Mouse (Mus musculus): ENCODE results near the gene Cbr1. TPM values are rescaled to one million over a fixed set of nuclear protein-coding genes. Genes with fewer than 3 reads are reported as not detected.

The Cbr1 gene
- 56.2 and 60.9 TPM in 2 replicates for polyA plus RNA-seq (2014; fragmentation: Nextera tagmentation; extraction: Ambion mirVana)

DNA sequence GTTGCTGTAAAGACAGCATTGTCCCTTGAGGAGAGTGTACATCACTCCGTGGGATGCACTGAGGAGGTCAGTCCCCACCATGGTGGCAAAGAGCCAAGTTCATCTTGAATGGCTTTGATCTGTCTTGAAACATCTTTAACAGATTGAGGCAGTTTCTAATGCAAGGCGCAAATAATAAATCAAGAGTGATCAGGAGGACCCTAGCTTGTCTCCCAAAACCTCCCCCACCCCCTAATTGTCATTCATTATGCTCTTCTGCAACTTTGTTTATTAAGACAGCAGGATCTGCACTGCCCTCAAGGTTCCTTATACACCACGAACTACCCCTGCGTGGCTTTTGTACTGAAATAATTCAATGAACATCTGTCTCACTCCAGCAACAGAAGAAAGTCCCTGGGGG, at the start of gene Cbr1:
Cbr1 (plus strand) TSS at position 301 of the 400 bp plus-strand sequence.
- 74% methylated on average over 4 of the region's 4 CpGs for WGBS
- Histone ChIP-seq H3K4me2 (ENCODE audit: low read length) (peak within 1 kb of the TSS; percentile 84), H3K27me3 (ENCODE audit: control insufficient read depth, insufficient read depth, low read length) (no peaks in the 10 kb centered on the region), H3K36me3 (ENCODE audit: control insufficient read depth, insufficient read depth, low read length) (0 out of 2 replicates have a peak, but pooled peaks cover 5% of the 10 kb centered on the region), H3K9me3 (ENCODE audit: control insufficient read depth, low read length) (no peaks in the 10 kb centered on the region), H3K4me1 (ENCODE audit: control insufficient read depth in 2 of 2, insufficient read depth in 2 of 2, low read length in 2 of 2) (peaks cover 6 to 10% of the 10 kb centered on the region in 2 experiments), H3K27ac (replicated peaks in 1 of 2; ENCODE audit: control insufficient read depth in 1 of 2, insufficient read depth in 1 of 2, low read depth in 2 of 2, low read length in 2 of 2) (no peak within 1 kb of the TSS), H3K9ac (ENCODE audit: low read length) (peak within 1 kb of the TSS; percentile 77; the same call in 1 of the 2 replicates), H3K4me3 (ENCODE audit: control insufficient read depth in 1 of 2, insufficient read depth in 1 of 2, low read depth in 1 of 2, low read length in 2 of 2) (peak within 1 kb of the TSS; percentile 64 to 73)
- ATAC-seq (ENCODE audit: insufficient number of reproducible peaks, insufficient read depth, low FRiP score, low read depth), result no peak

DNA sequence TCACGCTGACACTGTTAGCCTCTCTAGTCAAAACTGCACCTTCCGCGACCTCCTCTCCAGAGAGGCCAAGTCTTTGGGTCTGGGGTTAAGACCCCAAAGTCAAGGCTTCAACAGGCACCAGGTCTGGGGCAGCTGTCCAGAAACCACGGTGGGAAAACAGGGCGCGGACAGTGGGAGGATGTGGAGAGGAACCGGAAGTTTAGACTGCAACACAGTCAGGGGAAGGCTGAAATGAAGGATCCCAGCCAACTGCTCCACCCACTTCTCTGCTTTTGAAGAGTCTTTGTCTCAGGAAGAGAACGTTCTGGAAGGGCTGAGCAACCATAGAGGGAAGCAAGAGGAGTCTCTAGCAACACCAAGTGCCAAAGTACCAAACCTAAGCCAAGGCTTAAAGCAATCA, 48.0 kb upstream of the Cbr1 start:
- Histone ChIP-seq H3K9me3 (ENCODE audit: control insufficient read depth, low read length) (peaks cover 4% of the 10 kb centered on the region; the same call in 1 of the 2 replicates), H3K4me2 (ENCODE audit: low read length) (no peak overlapping the region), H3K9ac (ENCODE audit: low read length) (no peak overlapping the region), H3K36me3 (ENCODE audit: control insufficient read depth, insufficient read depth, low read length) (no peaks in the 10 kb centered on the region), H3K27ac (replicated peaks in 1 of 2; ENCODE audit: control insufficient read depth in 1 of 2, insufficient read depth in 1 of 2, low read depth in 2 of 2, low read length in 2 of 2) (no peak overlapping the region), H3K4me1 (ENCODE audit: control insufficient read depth in 2 of 2, insufficient read depth in 2 of 2, low read length in 2 of 2) (peaks cover 0 to 2% of the 10 kb centered on the region in 2 experiments; a peak in 1 of 4 replicates), H3K4me3 (ENCODE audit: control insufficient read depth in 1 of 2, insufficient read depth in 1 of 2, low read depth in 1 of 2, low read length in 2 of 2) (no peak overlapping the region), H3K27me3 (ENCODE audit: control insufficient read depth, insufficient read depth, low read length) (no peaks in the 10 kb centered on the region)
- no peak for ATAC-seq (ENCODE audit: insufficient number of reproducible peaks, insufficient read depth, low FRiP score, low read depth)
- 59% methylated on average over 8 of the region's 8 CpGs for WGBS

- no peak for ATAC-seq (ENCODE audit: insufficient number of reproducible peaks, insufficient read depth, low FRiP score, low read depth)
- Histone ChIP-seq H3K4me3 (ENCODE audit: control insufficient read depth in 1 of 2, insufficient read depth in 1 of 2, low read depth in 1 of 2, low read length in 2 of 2) (no peak overlapping the region), H3K36me3 (ENCODE audit: control insufficient read depth, insufficient read depth, low read length) (no peaks in the 10 kb centered on the region), H3K9me3 (ENCODE audit: control insufficient read depth, low read length) (peaks cover 4% of the 10 kb centered on the region; the same call in 1 of the 2 replicates), H3K4me1 (ENCODE audit: control insufficient read depth in 2 of 2, insufficient read depth in 2 of 2, low read length in 2 of 2) (peaks cover 0 to 2% of the 10 kb centered on the region in 2 experiments; a peak in 1 of 4 replicates), H3K27me3 (ENCODE audit: control insufficient read depth, insufficient read depth, low read length) (no peaks in the 10 kb centered on the region), H3K27ac (replicated peaks in 1 of 2; ENCODE audit: control insufficient read depth in 1 of 2, insufficient read depth in 1 of 2, low read depth in 2 of 2, low read length in 2 of 2) (no peak overlapping the region), H3K9ac (ENCODE audit: low read length) (no peak overlapping the region), H3K4me2 (ENCODE audit: low read length) (peak overlapping the region; percentile 25)
- WGBS, result 28% methylated on average over 12 of the region's 12 CpGs
These were observed 47.2 kb upstream of the Cbr1 start for GRCm38 (mm10) chr16:93558499-93558898.

- 87% methylated on average over 6 of the region's 6 CpGs for WGBS
- Histone ChIP-seq H3K9me3 (ENCODE audit: control insufficient read depth, low read length) (no peaks in the 10 kb centered on the region), H3K4me2 (ENCODE audit: low read length) (no peak overlapping the region), H3K27ac (replicated peaks in 1 of 2; ENCODE audit: control insufficient read depth in 1 of 2, insufficient read depth in 1 of 2, low read depth in 2 of 2, low read length in 2 of 2) (no peak overlapping the region), H3K9ac (ENCODE audit: low read length) (no peak overlapping the region), H3K4me3 (ENCODE audit: control insufficient read depth in 1 of 2, insufficient read depth in 1 of 2, low read depth in 1 of 2, low read length in 2 of 2) (no peak overlapping the region), H3K27me3 (ENCODE audit: control insufficient read depth, insufficient read depth, low read length) (no peaks in the 10 kb centered on the region), H3K4me1 (ENCODE audit: control insufficient read depth in 2 of 2, insufficient read depth in 2 of 2, low read length in 2 of 2) (peaks cover 0 to 3% of the 10 kb centered on the region in 2 experiments; a peak in 1 of 4 replicates), H3K36me3 (ENCODE audit: control insufficient read depth, insufficient read depth, low read length) (no peaks in the 10 kb centered on the region)
- no peak for ATAC-seq (ENCODE audit: insufficient number of reproducible peaks, insufficient read depth, low FRiP score, low read depth)
These were observed 33.3 kb upstream of the Cbr1 start for GRCm38 (mm10) chr16:93572383-93572782.

DNA sequence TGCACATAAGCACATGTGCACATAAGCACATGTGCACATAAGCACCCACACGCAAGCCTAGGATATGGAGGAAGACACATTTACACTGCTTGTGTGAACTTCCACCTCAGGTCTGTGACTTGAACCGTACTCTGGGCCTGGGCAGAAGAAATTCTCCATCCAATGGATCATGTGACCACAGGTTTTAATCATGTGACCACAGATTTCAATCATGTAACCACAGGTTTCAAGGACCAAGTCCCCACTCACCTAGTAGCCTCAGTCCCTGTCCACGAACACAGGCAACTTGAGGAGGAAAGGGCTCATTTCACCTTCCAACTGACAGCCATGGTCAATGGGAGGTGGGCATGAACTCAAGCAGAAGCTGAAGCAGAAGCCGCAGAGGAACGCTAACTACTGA, 32.2 kb upstream of the Cbr1 start:
- no peak overlapping the region for H3K4me2 ChIP-seq (ENCODE audit: low read length)
- H3K27ac ChIP-seq (replicated peaks in 1 of 2; ENCODE audit: control insufficient read depth in 1 of 2, insufficient read depth in 1 of 2, low read depth in 2 of 2, low read length in 2 of 2), result no peak overlapping the region
- WGBS, result 89% methylated on average over 5 of the region's 5 CpGs
- H3K36me3 ChIP-seq (ENCODE audit: control insufficient read depth, insufficient read depth, low read length), result no peaks in the 10 kb centered on the region
- ATAC-seq (ENCODE audit: insufficient number of reproducible peaks, insufficient read depth, low FRiP score, low read depth), result no peak
- no peak overlapping the region for H3K4me3 ChIP-seq (ENCODE audit: control insufficient read depth in 1 of 2, insufficient read depth in 1 of 2, low read depth in 1 of 2, low read length in 2 of 2)
- H3K4me1 ChIP-seq (ENCODE audit: control insufficient read depth in 2 of 2, insufficient read depth in 2 of 2, low read length in 2 of 2), result peaks cover 0 to 3% of the 10 kb centered on the region in 2 experiments; a peak in 1 of 4 replicates
- H3K9me3 ChIP-seq (ENCODE audit: control insufficient read depth, low read length), result no peaks in the 10 kb centered on the region
- H3K27me3 ChIP-seq (ENCODE audit: control insufficient read depth, insufficient read depth, low read length), result no peaks in the 10 kb centered on the region
- H3K9ac ChIP-seq (ENCODE audit: low read length), result no peak overlapping the region

DNA sequence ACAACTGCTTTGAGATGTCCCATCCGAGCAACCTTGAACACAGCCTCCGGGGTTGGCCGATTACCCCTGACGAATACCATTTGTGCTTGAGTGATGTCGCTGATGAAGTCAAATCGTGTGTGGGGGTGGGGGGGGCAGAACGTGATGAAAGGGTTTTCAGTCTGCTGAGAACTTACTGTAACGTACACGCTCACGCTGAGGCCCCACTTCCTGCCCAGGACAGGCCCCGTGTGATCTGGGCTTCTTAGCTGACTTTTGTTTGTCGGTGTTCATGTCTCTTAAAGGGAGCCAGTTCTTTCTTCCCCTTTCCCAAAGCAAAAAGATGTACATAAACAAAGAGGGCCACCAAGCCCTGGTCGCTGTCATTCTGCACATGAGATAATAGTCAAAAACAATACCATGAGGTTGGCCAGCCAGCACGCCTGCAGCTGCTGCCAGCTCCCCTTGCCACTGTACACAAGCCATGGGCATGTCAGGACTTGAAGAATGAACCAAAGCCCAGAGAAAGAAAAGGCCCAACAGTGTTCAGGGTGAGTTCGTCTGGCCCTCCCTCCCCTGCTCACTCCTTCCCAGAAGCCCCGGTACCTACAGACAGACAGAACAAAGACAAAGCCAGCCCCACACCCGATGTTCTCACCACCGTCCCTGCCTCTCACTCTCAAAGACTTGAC, 31.0 kb upstream of the Cbr1 start:
- no peak; the same call in 1 of the 2 replicates for ATAC-seq (ENCODE audit: insufficient number of reproducible peaks, insufficient read depth, low FRiP score, low read depth)
- WGBS, result 45% methylated on average over 18 of the region's 18 CpGs

GRCm38 (mm10) chr16:93575574-93575973, 30.1 kb upstream of the Cbr1 start:
- 79% methylated on average over 5 of the region's 5 CpGs for WGBS
- Histone ChIP-seq H3K36me3 (ENCODE audit: control insufficient read depth, insufficient read depth, low read length) (no peaks in the 10 kb centered on the region), H3K4me3 (ENCODE audit: control insufficient read depth in 1 of 2, insufficient read depth in 1 of 2, low read depth in 1 of 2, low read length in 2 of 2) (no peak overlapping the region), H3K9me3 (ENCODE audit: control insufficient read depth, low read length) (no peaks in the 10 kb centered on the region), H3K4me1 (ENCODE audit: control insufficient read depth in 2 of 2, insufficient read depth in 2 of 2, low read length in 2 of 2) (peaks cover 3 to 5% of the 10 kb centered on the region in 2 experiments; a peak in 2 of 4 replicates), H3K27ac (replicated peaks in 1 of 2; ENCODE audit: control insufficient read depth in 1 of 2, insufficient read depth in 1 of 2, low read depth in 2 of 2, low read length in 2 of 2) (no peak overlapping the region), H3K9ac (ENCODE audit: low read length) (no peak overlapping the region), H3K27me3 (ENCODE audit: control insufficient read depth, insufficient read depth, low read length) (no peaks in the 10 kb centered on the region), H3K4me2 (ENCODE audit: low read length) (no peak overlapping the region)
- ATAC-seq (ENCODE audit: insufficient number of reproducible peaks, insufficient read depth, low FRiP score, low read depth), result no peak

More for the DNA sequence above, 31.0 kb upstream of the Cbr1 start:
- Histone ChIP-seq H3K9ac (ENCODE audit: low read length) (no peak overlapping the region), H3K4me3 (ENCODE audit: control insufficient read depth in 1 of 2, insufficient read depth in 1 of 2, low read depth in 1 of 2, low read length in 2 of 2) (no peak overlapping the region), H3K27ac (replicated peaks in 1 of 2; ENCODE audit: control insufficient read depth in 1 of 2, insufficient read depth in 1 of 2, low read depth in 2 of 2, low read length in 2 of 2) (no peak overlapping the region), H3K4me2 (ENCODE audit: low read length) (no peak overlapping the region), H3K27me3 (ENCODE audit: control insufficient read depth, insufficient read depth, low read length) (no peaks in the 10 kb centered on the region), H3K36me3 (ENCODE audit: control insufficient read depth, insufficient read depth, low read length) (no peaks in the 10 kb centered on the region), H3K4me1 (ENCODE audit: control insufficient read depth in 2 of 2, insufficient read depth in 2 of 2, low read length in 2 of 2) (peaks cover 3 to 5% of the 10 kb centered on the region in 2 experiments; a peak in 2 of 4 replicates), H3K9me3 (ENCODE audit: control insufficient read depth, low read length) (no peaks in the 10 kb centered on the region)

Data from heart, embryonic 14.5 days (tissue).